Mouse (Mus musculus) heart, embryonic 14.5 days (tissue): ENCODE measurements at regions not wholly inside any gene's neighbourhood (a gene's known extent, or its start where the extent isn't known, plus 50 kb on each side); places are given as distances from the start of the nearest gene placed in this dataset.

Source experiments
- ATAC-seq: fragments of 200-750 bp; cut with Nextera tagmentation; 2 replicates; pipeline ENCODE4 v1.8.0; 2017; ENCODE audit warnings: low read depth, moderate TSS enrichment; ENCODE audit not compliant: insufficient number of reproducible peaks, insufficient read depth, low FRiP score
- H3K27ac ChIP-seq, 2 experiments: fragments of 200-500 bp in 1 of 2; fragments of 300-500 bp in 1 of 2; sonication (generic) in 1 of 2; replicated peaks in 1 of 2; 2 replicates each; pipeline ENCODE4 v1.5.1; 2012 to 2014; ENCODE audit warnings: low read depth in 2 of 2, low read length in 2 of 2, control low read depth in 1 of 2, mild to moderate bottlenecking in 1 of 2, mixed read lengths in 1 of 2; ENCODE audit not compliant: control insufficient read depth in 1 of 2, insufficient read depth in 1 of 2
- H3K27me3 ChIP-seq: fragments of 300-500 bp; sonication (generic); 2 replicates; pipeline ENCODE4 v1.6.1; 2014; ENCODE audit warnings: mild to moderate bottlenecking, low read length, control low read depth; ENCODE audit not compliant: control insufficient read depth, insufficient read depth
- H3K36me3 ChIP-seq: fragments of 300-500 bp; sonication (generic); 2 replicates; pipeline ENCODE4 v1.6.1; 2014; ENCODE audit warnings: mild to moderate bottlenecking, control low read depth, low read length, mixed read lengths; ENCODE audit not compliant: control insufficient read depth, insufficient read depth
- H3K4me1 ChIP-seq, 2 experiments: fragments of 200-500 bp in 1 of 2; fragments of 300-500 bp in 1 of 2; sonication (generic) in 1 of 2; 2 replicates each; pipeline ENCODE4 v1.6.1; 2012 to 2014; ENCODE audit warnings: low read length in 2 of 2, control low read depth in 1 of 2, mixed read lengths in 1 of 2; ENCODE audit not compliant: control insufficient read depth in 2 of 2, insufficient read depth in 2 of 2
- H3K4me2 ChIP-seq: fragments of 300-500 bp; sonication (generic); 2 replicates; pipeline ENCODE4 v1.6.1; 2014; ENCODE audit warnings: mild to moderate bottlenecking, low read length
- H3K4me3 ChIP-seq, 2 experiments: fragments of 200-500 bp in 1 of 2; fragments of 300-500 bp in 1 of 2; sonication (generic) in 1 of 2; 2 replicates each; pipeline ENCODE4 v1.5.1; 2012 to 2014; ENCODE audit warnings: low read length in 2 of 2, mild to moderate bottlenecking in 2 of 2, control low read depth in 1 of 2, low read depth in 1 of 2, moderate library complexity in 1 of 2; ENCODE audit not compliant: control insufficient read depth in 1 of 2, insufficient read depth in 1 of 2
- H3K9ac ChIP-seq: fragments of 300-500 bp; sonication (generic); 2 replicates; pipeline ENCODE4 v1.6.1; 2014; ENCODE audit warnings: mild to moderate bottlenecking, low read length
- H3K9me3 ChIP-seq: fragments of 300-500 bp; sonication (generic); 2 replicates; pipeline ENCODE4 v1.6.1; 2016; ENCODE audit warnings: low read length, control low read depth; ENCODE audit not compliant: control insufficient read depth
- WGBS: fragments of 180-500 bp; shearing (Covaris S2); extraction: QIAGEN DNeasy Blood & Tissue Kit; methylation state at CpG from one replicate; pipeline ENCODE4 v1.1.7; 2014; 5-methylcytosine and 5-hydroxymethylcytosine counted together

- Histone ChIP-seq H3K9ac (no peak overlapping the region), H3K36me3 (no peaks in the 10 kb centered on the region), H3K4me2 (no peak overlapping the region), H3K4me1 (peaks cover 16 to 18% of the 10 kb centered on the region in 2 experiments), H3K9me3 (peaks cover 6% of the 10 kb centered on the region; the same call in 1 of the 2 replicates), H3K27ac (peak overlapping the region; percentile 2 to 49), H3K4me3 (no peak overlapping the region), H3K27me3 (no peaks in the 10 kb centered on the region)
- WGBS, result 70% methylated on average over 8 of the region's 8 CpGs
- no peak for ATAC-seq
These were observed 109.5 kb downstream of the Nxnl2 start for GRCm38 (mm10) chr13:51280388-51280753.

GRCm38 (mm10) chr13:51284679-51285078 is 113.9 kb downstream of the Nxnl2 start:
- H3K27me3 ChIP-seq, result no peaks in the 10 kb centered on the region
- H3K4me3 ChIP-seq, result no peak overlapping the region
- no peak overlapping the region for H3K27ac ChIP-seq
- peaks cover 10 to 12% of the 10 kb centered on the region in 2 experiments for H3K4me1 ChIP-seq
- no peak for ATAC-seq
- no peak overlapping the region for H3K9ac ChIP-seq
- peaks cover 8% of the 10 kb centered on the region; the same call in 1 of the 2 replicates for H3K9me3 ChIP-seq
- H3K4me2 ChIP-seq, result no peak overlapping the region
- no peaks in the 10 kb centered on the region for H3K36me3 ChIP-seq

- Histone ChIP-seq H3K36me3 (no peaks in the 10 kb centered on the region), H3K9ac (no peak overlapping the region), H3K9me3 (peaks cover 8% of the 10 kb centered on the region; the same call in 1 of the 2 replicates), H3K4me3 (no peak overlapping the region), H3K4me1 (no peaks in the 10 kb centered on the region), H3K4me2 (no peak overlapping the region), H3K27me3 (no peaks in the 10 kb centered on the region), H3K27ac (no peak overlapping the region)
- ATAC-seq, result no peak
- WGBS, result 67% methylated on average over 4 of the region's 4 CpGs
These were observed 118.6 kb downstream of the Nxnl2 start for GRCm38 (mm10) chr13:51289442-51289841.

GRCm38 (mm10) chr13:51290021-51290424 is 118.4 kb upstream of the S1pr3 start:
- Histone ChIP-seq H3K36me3 (no peaks in the 10 kb centered on the region), H3K4me1 (peaks cover 2% of the 10 kb centered on the region in 2 experiments), H3K4me2 (no peak overlapping the region), H3K9ac (no peak overlapping the region), H3K27ac (no peak overlapping the region), H3K9me3 (peaks cover 3% of the 10 kb centered on the region; the same call in 1 of the 2 replicates), H3K27me3 (no peaks in the 10 kb centered on the region), H3K4me3 (no peak overlapping the region)
- ATAC-seq, result no peak
- WGBS, result 88% methylated on average over 7 of the region's 7 CpGs

- Histone ChIP-seq H3K36me3 (no peaks in the 10 kb centered on the region), H3K27ac (no peak overlapping the region), H3K4me1 (peaks cover 7 to 11% of the 10 kb centered on the region in 2 experiments), H3K4me2 (no peak overlapping the region), H3K27me3 (no peaks in the 10 kb centered on the region), H3K9me3 (peaks cover 3% of the 10 kb centered on the region; the same call in 1 of the 2 replicates), H3K4me3 (no peak overlapping the region), H3K9ac (no peak overlapping the region)
- no peak for ATAC-seq
- 76% methylated on average over 6 of the region's 6 CpGs for whole genome bisulfite sequencing
These were observed 117.5 kb upstream of the S1pr3 start for GRCm38 (mm10) chr13:51290926-51291325.

GRCm38 (mm10) chr13:51293047-51293446 is 115.4 kb upstream of the S1pr3 start:
- peaks cover 3% of the 10 kb centered on the region; the same call in 1 of the 2 replicates for H3K9me3 ChIP-seq
- WGBS, result 78% methylated on average over 4 of the region's 4 CpGs
- H3K4me2 ChIP-seq, result no peak overlapping the region
- no peaks in the 10 kb centered on the region for H3K27me3 ChIP-seq
- peak overlapping the region in 1 of 2 experiments; percentile 3; a peak in 1 of 4 replicates for H3K27ac ChIP-seq
- no peak overlapping the region for H3K9ac ChIP-seq
- no peak overlapping the region for H3K4me3 ChIP-seq
- H3K4me1 ChIP-seq, result peaks cover 14 to 19% of the 10 kb centered on the region in 2 experiments
- no peak for ATAC-seq
- H3K36me3 ChIP-seq, result no peaks in the 10 kb centered on the region

GRCm38 (mm10) chr13:51295872-51296271 is 112.6 kb upstream of the S1pr3 start:
- no peaks in the 10 kb centered on the region for H3K36me3 ChIP-seq
- H3K4me3 ChIP-seq, result no peak overlapping the region

GRCm38 (mm10) chr13:51297231-51297880 is 111.1 kb upstream of the S1pr3 start:
- H3K4me1 ChIP-seq, result peaks cover 20 to 26% of the 10 kb centered on the region in 2 experiments
- ATAC-seq, result no peak
- no peak overlapping the region for H3K4me2 ChIP-seq
- H3K9ac ChIP-seq, result no peak overlapping the region
- 89% methylated on average over 13 of the region's 13 CpGs for WGBS
- no peaks in the 10 kb centered on the region for H3K9me3 ChIP-seq
- H3K27me3 ChIP-seq, result no peaks in the 10 kb centered on the region
- H3K4me3 ChIP-seq, result no peak overlapping the region
- H3K36me3 ChIP-seq, result no peaks in the 10 kb centered on the region
- H3K27ac ChIP-seq, result no peak overlapping the region

More at GRCm38 (mm10) chr13:51295872-51296271, 112.6 kb upstream of the S1pr3 start:
- ATAC-seq, result no peak
- Histone ChIP-seq H3K9me3 (no peaks in the 10 kb centered on the region), H3K4me2 (no peak overlapping the region), H3K9ac (no peak overlapping the region), H3K4me1 (peaks cover 20 to 26% of the 10 kb centered on the region in 2 experiments), H3K27ac (no peak overlapping the region), H3K27me3 (no peaks in the 10 kb centered on the region)
- WGBS, result 45% methylated on average over 3 of the region's 3 CpGs
